Mouse (Mus musculus): ENCODE data around the gene Dock7. TPM values are rescaled to one million over a fixed set of nuclear protein-coding genes. Genes with fewer than 3 reads are reported as not detected.

Dock7 gene
- 0.42 TPM for polyA plus RNA-seq (2017; shearing (Covaris generic))

GRCm38 (mm10) chr4:99120211-99121122 lies at the start of gene Dock7:
Gene Dock7, minus strand, starts transcription at chr4:99120915.

DNA sequence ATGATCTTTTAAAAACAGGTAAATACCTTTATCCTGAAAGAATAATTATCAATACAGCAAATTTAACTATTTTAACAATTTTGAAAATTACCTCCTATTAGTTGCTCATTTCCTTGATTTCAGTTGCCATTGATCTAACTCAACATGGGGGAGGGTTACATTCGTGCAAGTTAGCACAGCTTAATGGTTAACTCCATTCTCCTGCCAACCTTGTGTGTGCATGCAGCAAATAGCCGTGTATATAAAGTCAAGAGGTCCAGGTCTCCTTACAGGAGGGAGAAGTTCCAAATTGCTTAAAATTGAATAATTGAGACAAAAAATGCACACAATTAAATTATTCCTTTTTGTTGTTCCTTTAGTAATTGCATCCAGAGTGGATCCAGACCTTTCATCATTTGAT lies 90.0 kb downstream of the Dock7 start, which contains the start of gene Angptl3:
TSS of gene Angptl3 (plus strand) at position 269 of the 400 bp plus-strand sequence.

GRCm38 (mm10) chr4:98923568-98924070 lies 197.1 kb downstream of the Dock7 start, which contains the start of gene Usp1:
Gene Usp1, plus strand, starts transcription at chr4:98923810.

Other genes starting within 250 kb of the Dock7 start
- gene Usp1, start 197.1 kb downstream of the Dock7 start, polyA plus RNA-seq (2017; shearing (Covaris generic)), result 48.4 TPM
- gene Angptl3, start 90.0 kb downstream of the Dock7 start, polyA plus RNA-seq (2017; shearing (Covaris generic)), result not detected
- 1.6 TPM for gene Atg4c, start 73.0 kb upstream of the Dock7 start, polyA plus RNA-seq (2017; shearing (Covaris generic))
- gene Gm12689, start 175.0 kb upstream of the Dock7 start, polyA plus RNA-seq (2017; shearing (Covaris generic)), result not detected

Measured in naive thymus-derived CD4-positive, alpha-beta T cell, adult 5 months (primary cell).